Mouse (Mus musculus): Measurements from ENCODE around the gene Slc1a7. TPM values are rescaled to one million over a fixed set of nuclear protein-coding genes. Genes with fewer than 3 reads are reported as not detected.

The Slc1a7 gene
- total and polyA plus RNA-seq, 2 experiments, result 0.04 to 0.09 TPM

DNA sequence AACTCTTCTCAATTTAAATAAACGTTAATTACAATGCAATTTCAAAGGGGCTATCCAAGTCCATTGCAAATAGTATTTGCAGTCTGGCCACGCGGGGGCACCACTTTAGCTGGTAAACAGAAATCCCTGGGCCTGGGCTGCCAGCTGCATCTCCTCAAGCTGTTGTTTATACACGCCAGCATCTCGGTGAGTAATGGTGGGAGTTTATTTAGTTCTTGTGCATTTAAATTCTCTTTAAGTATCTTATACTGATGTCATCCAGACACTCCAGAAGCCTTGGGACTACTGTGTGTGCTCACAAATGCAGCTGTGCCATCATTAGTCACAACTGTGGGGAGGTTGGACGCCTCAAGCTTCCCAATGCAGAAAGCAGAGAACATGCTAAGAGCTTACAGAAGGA is 30.8 kb upstream of the Slc1a7 start:
- no peaks in the 10 kb centered on the region for H3K4me1 ChIP-seq (ENCODE audit: control insufficient read depth, insufficient read depth, low read length)
- H3K36me3 ChIP-seq (ENCODE audit: control insufficient read depth, insufficient read depth, low read length), result no peaks in the 10 kb centered on the region
- DNase-seq (ENCODE audit: extremely low read depth, low read depth, low spot score), result peak; percentile 49
- no peak for TF ChIP-seq POLR2A (IDR thresholded peaks at IDR 0.05; ENCODE audit: extremely low read depth, insufficient read depth, low read length)
- peak; percentile 57 for TF ChIP-seq CTCF (IDR thresholded peaks at IDR 0.05; ENCODE audit: low read depth, low read length)
- 30% methylated on average over 6 of the region's 6 CpGs for WGBS
- H3K27me3 ChIP-seq (ENCODE audit: control insufficient read depth, insufficient read depth, low read length), result no peaks in the 10 kb centered on the region
- H3K27ac ChIP-seq (replicated peaks; ENCODE audit: insufficient read depth, low read depth, low read length), result no peak overlapping the region
- H3K79me2 ChIP-seq (ENCODE audit: control insufficient read depth, insufficient read depth, low read length), result no peaks in the 10 kb centered on the region
- H3K9ac ChIP-seq (ENCODE audit: low read depth, low read length), result no peak overlapping the region
- H3K4me3 ChIP-seq (ENCODE audit: insufficient read depth, low read depth, low read length), result no peak overlapping the region

DNA sequence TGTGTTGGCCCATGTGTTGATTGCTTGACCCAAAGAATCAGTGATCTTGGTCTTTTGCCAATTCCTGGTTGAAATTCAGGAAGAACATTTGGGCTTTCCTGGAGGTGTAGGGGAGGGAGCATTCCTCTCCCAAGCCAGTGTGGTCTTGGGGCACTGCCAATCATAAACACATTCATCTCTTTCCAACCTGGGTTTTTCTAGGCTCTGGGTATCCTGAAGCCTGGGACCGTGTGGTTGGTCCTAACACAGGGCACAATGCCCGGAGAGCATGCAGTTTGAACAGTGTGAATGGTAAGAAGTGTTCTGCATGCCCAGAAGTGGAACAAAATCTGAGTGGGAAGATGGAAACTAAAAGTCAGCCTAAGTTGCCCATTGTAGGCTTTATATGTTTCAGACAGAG is 30.0 kb upstream of the Slc1a7 start:
- H3K9ac ChIP-seq (ENCODE audit: low read depth, low read length), result no peak overlapping the region
- H3K27ac ChIP-seq (replicated peaks; ENCODE audit: insufficient read depth, low read depth, low read length), result no peak overlapping the region
- DNase-seq (ENCODE audit: extremely low read depth, low read depth, low spot score), result no peak
- no peak for TF ChIP-seq CTCF (IDR thresholded peaks at IDR 0.05; ENCODE audit: low read depth, low read length)
- TF ChIP-seq POLR2A (IDR thresholded peaks at IDR 0.05; ENCODE audit: extremely low read depth, insufficient read depth, low read length), result no peak
- H3K36me3 ChIP-seq (ENCODE audit: control insufficient read depth, insufficient read depth, low read length), result no peaks in the 10 kb centered on the region
- H3K4me3 ChIP-seq (ENCODE audit: insufficient read depth, low read depth, low read length), result no peak overlapping the region
- H3K4me1 ChIP-seq (ENCODE audit: control insufficient read depth, insufficient read depth, low read length), result no peaks in the 10 kb centered on the region
- 75% methylated on average over 2 of the region's 2 CpGs for WGBS
- no peaks in the 10 kb centered on the region for H3K27me3 ChIP-seq (ENCODE audit: control insufficient read depth, insufficient read depth, low read length)
- H3K79me2 ChIP-seq (ENCODE audit: control insufficient read depth, insufficient read depth, low read length), result no peaks in the 10 kb centered on the region

DNA sequence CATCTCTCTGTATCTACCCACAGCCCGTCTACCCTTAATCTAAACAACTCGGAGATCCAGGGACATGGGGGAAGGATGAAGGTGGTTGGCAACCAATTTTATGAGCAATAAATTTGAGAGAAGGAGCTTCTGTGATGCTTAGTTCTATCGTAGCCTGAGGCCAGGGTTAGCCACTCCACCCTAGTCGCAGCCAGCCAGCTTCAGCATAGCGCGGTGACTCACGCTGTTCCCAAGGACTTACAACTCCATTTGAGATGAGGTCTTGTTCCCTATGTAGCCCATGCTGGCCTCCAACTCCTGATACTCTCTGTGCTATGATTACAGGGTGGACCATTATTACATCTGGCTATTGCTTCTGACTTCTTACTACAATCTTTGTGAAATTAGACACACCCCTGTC is 25.4 kb upstream of the Slc1a7 start:
- H3K9ac ChIP-seq (ENCODE audit: low read depth, low read length), result no peak overlapping the region

DNA sequence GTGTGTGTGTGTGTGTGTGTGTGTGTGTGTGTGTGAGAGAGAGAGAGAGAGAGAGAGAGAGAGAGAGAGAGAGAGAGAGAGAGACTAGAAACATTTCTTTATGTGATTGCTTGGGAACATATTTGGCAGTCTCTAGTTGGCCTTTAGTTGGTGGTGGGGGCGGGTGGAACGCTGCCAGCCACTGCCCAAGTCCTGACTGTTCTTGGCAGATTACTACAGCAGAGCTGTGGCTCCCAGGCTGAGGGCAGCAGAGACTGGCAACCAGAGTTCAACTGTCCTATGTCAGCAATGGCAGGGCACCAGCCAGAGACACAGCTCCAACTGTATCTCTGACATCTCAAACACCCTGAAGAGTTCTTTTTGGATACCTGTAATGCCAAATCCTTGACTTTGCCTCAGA is 24.0 kb upstream of the Slc1a7 start:
- no peaks in the 10 kb centered on the region for H3K27me3 ChIP-seq (ENCODE audit: control insufficient read depth, insufficient read depth, low read length)
- no peak overlapping the region for H3K27ac ChIP-seq (replicated peaks; ENCODE audit: insufficient read depth, low read depth, low read length)
- H3K4me1 ChIP-seq (ENCODE audit: control insufficient read depth, insufficient read depth, low read length), result no peaks in the 10 kb centered on the region
- H3K36me3 ChIP-seq (ENCODE audit: control insufficient read depth, insufficient read depth, low read length), result no peaks in the 10 kb centered on the region
- WGBS, result 18% methylated on average over 2 of the region's 2 CpGs
- TF ChIP-seq POLR2A (IDR thresholded peaks at IDR 0.05; ENCODE audit: extremely low read depth, insufficient read depth, low read length) (no peak), CTCF (IDR thresholded peaks at IDR 0.05; ENCODE audit: low read depth, low read length) (no peak)
- no peak overlapping the region for H3K4me3 ChIP-seq (ENCODE audit: insufficient read depth, low read depth, low read length)
- H3K9ac ChIP-seq (ENCODE audit: low read depth, low read length), result no peak overlapping the region
- no peak for DNase-seq (ENCODE audit: extremely low read depth, low read depth, low spot score)
- no peaks in the 10 kb centered on the region for H3K79me2 ChIP-seq (ENCODE audit: control insufficient read depth, insufficient read depth, low read length)

More for the DNA sequence above, 25.4 kb upstream of the Slc1a7 start:
- no peak for TF ChIP-seq CTCF (IDR thresholded peaks at IDR 0.05; ENCODE audit: low read depth, low read length)
- no peak for TF ChIP-seq POLR2A (IDR thresholded peaks at IDR 0.05; ENCODE audit: extremely low read depth, insufficient read depth, low read length)
- H3K4me3 ChIP-seq (ENCODE audit: insufficient read depth, low read depth, low read length), result no peak overlapping the region
- H3K27ac ChIP-seq (replicated peaks; ENCODE audit: insufficient read depth, low read depth, low read length), result no peak overlapping the region
- H3K79me2 ChIP-seq (ENCODE audit: control insufficient read depth, insufficient read depth, low read length), result no peaks in the 10 kb centered on the region
- no peaks in the 10 kb centered on the region for H3K4me1 ChIP-seq (ENCODE audit: control insufficient read depth, insufficient read depth, low read length)
- DNase-seq (ENCODE audit: extremely low read depth, low read depth, low spot score), result no peak
- H3K27me3 ChIP-seq (ENCODE audit: control insufficient read depth, insufficient read depth, low read length), result no peaks in the 10 kb centered on the region
- no peaks in the 10 kb centered on the region for H3K36me3 ChIP-seq (ENCODE audit: control insufficient read depth, insufficient read depth, low read length)
- 96% methylated on average over 7 of the region's 7 CpGs for WGBS

DNA sequence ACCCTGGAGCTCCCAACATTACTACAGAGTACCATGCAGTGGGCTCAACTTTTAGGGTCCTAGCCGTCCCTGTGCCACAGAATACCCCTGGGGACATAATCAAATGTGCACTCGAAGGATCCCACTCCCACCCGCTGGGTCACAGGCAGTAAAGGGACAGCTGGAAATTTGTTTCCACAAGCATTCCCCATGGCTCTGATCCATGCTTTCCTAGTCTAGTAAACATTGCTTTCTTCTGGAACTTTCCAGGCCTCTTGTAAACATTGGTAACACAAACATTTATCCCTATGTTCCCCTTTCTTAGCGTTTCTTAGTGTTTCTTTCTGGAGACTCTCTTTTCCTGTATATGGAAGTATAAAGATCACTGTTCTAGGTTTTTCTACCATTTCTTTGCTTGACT is 18.2 kb upstream of the Slc1a7 start:
- TF ChIP-seq CTCF (IDR thresholded peaks at IDR 0.05; ENCODE audit: low read depth, low read length), result no peak
- no peak for TF ChIP-seq POLR2A (IDR thresholded peaks at IDR 0.05; ENCODE audit: extremely low read depth, insufficient read depth, low read length)
- WGBS, result 78% methylated on average over 4 of the region's 4 CpGs
- H3K9ac ChIP-seq (ENCODE audit: low read depth, low read length), result no peak overlapping the region
- H3K79me2 ChIP-seq (ENCODE audit: control insufficient read depth, insufficient read depth, low read length), result no peaks in the 10 kb centered on the region
- peak overlapping the region; percentile 53 for H3K27ac ChIP-seq (replicated peaks; ENCODE audit: insufficient read depth, low read depth, low read length)
- H3K4me1 ChIP-seq (ENCODE audit: control insufficient read depth, insufficient read depth, low read length), result no peaks in the 10 kb centered on the region
- peak; percentile 34 for DNase-seq (ENCODE audit: extremely low read depth, low read depth, low spot score)
- H3K27me3 ChIP-seq (ENCODE audit: control insufficient read depth, insufficient read depth, low read length), result no peaks in the 10 kb centered on the region
- no peak overlapping the region for H3K4me3 ChIP-seq (ENCODE audit: insufficient read depth, low read depth, low read length)
- H3K36me3 ChIP-seq (ENCODE audit: control insufficient read depth, insufficient read depth, low read length), result no peaks in the 10 kb centered on the region

DNA sequence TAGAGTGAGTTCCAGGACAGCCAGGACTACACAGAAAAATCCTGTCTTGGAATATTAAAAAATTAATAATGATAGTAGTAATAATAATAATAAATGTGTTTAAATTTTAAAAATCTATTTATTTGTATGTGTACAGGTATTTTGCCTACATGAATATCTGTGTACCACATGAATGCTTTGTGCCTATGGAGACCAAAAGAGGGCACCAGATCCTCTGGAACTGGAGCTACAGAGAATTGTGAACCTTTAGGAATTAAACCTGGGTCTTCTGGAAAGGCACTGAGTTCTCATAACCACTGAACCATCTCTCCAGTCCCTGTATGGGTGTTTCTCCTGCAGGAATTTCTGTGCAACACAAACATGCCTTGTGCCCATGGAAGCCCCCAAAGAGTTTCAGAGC is 15.3 kb upstream of the Slc1a7 start:
- no peak overlapping the region for H3K4me3 ChIP-seq (ENCODE audit: insufficient read depth, low read depth, low read length)
- TF ChIP-seq CTCF (IDR thresholded peaks at IDR 0.05; ENCODE audit: low read depth, low read length), result no peak
- TF ChIP-seq POLR2A (IDR thresholded peaks at IDR 0.05; ENCODE audit: extremely low read depth, insufficient read depth, low read length), result no peak
- H3K4me1 ChIP-seq (ENCODE audit: control insufficient read depth, insufficient read depth, low read length), result no peaks in the 10 kb centered on the region
- H3K27me3 ChIP-seq (ENCODE audit: control insufficient read depth, insufficient read depth, low read length), result no peaks in the 10 kb centered on the region
- no peak overlapping the region for H3K27ac ChIP-seq (replicated peaks; ENCODE audit: insufficient read depth, low read depth, low read length)
- no peaks in the 10 kb centered on the region for H3K79me2 ChIP-seq (ENCODE audit: control insufficient read depth, insufficient read depth, low read length)
- peak; percentile 20 for DNase-seq (ENCODE audit: extremely low read depth, low read depth, low spot score)
- no peak overlapping the region for H3K9ac ChIP-seq (ENCODE audit: low read depth, low read length)
- no peaks in the 10 kb centered on the region for H3K36me3 ChIP-seq (ENCODE audit: control insufficient read depth, insufficient read depth, low read length)

All from liver, adult 2 months (tissue).